ENCODE assay signal across 13 mouse cellular contexts in the genomic region with DNA sequence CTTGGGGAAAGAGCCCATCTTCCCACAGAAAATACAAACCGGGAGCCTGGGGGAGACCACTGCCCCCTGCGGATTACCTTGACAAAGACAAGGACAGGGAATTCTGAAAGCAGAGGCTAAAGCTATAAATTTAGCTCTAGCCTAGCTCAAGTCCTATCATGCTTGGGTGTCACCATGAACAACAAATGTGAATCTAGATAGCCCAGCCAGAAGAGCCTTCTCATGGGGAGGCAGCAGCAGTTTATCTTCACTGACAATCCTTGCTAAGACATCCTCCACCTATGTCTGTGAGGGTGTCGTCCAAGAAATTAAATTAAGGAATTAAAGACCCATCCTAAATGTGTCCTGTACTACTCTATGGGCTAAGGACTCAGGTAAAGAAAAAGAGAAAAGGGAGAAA.
A peak's percentile ranks its signal among the peaks of the same experiment; 100 is the strongest.
DNase-seq lines count a peak whose midpoint lies in the region; ATAC-seq and TF ChIP-seq lines count a peak whose summit lies in the region.
"Had no signal": no experiment of that assay in that cellular context is flagged by ENCODE, and none has a peak within 500 bp of the region (broad histone marks: within the 10 kb centered on the region; RNA-seq: fewer than 3 reads in every experiment).

No protein-coding gene starts in this region.

- no peak; the same call in 1 of the 2 replicates for TF ChIP-seq CTCF in kidney, postnatal 0 days (IDR thresholded peaks at IDR 0.05; ENCODE audit: low read depth)

- H3K4me3 ChIP-seq in kidney, postnatal 0 days (replicated peaks; ENCODE audit: low read depth, low read length) = no peak overlapping the region
- no peak overlapping the region for H3K4me3 ChIP-seq in kidney, embryonic 16.5 days (ENCODE audit: low read length)
- H3K4me3 ChIP-seq in embryonic facial prominence, embryonic 10.5 days = no peak overlapping the region
- H3K4me3 ChIP-seq in hindbrain, embryonic 11.5 days (ENCODE audit: low read depth, low read length) = no peak overlapping the region
- H3K4me3 ChIP-seq in midbrain, embryonic 13.5 days (replicated peaks) = no peak overlapping the region
- H3K4me3 ChIP-seq in limb, embryonic 10.5 days = no peak overlapping the region
- H3K4me3 ChIP-seq: embryonic facial prominence, embryonic 15.5 days; megakaryocyte, embryonic 14.5 days had no signal

- 0 out of 2 replicates have a peak, but pooled peaks cover 5% of the 10 kb centered on the region for H3K36me3 ChIP-seq in kidney, postnatal 0 days (ENCODE audit: insufficient read depth, low read length)
- peaks cover 6% of the 10 kb centered on the region for H3K36me3 ChIP-seq in kidney, embryonic 16.5 days (ENCODE audit: insufficient read depth, low read length)
- H3K36me3 ChIP-seq in embryonic facial prominence, embryonic 10.5 days (replicated peaks) = peaks cover 25% of the 10 kb centered on the region
- no peaks in the 10 kb centered on the region for H3K36me3 ChIP-seq in hindbrain, embryonic 11.5 days (ENCODE audit: control insufficient read depth, insufficient read depth, low read length)
- peaks cover 23% of the 10 kb centered on the region for H3K36me3 ChIP-seq in midbrain, embryonic 13.5 days
- peaks cover 35% of the 10 kb centered on the region for H3K36me3 ChIP-seq in limb, embryonic 10.5 days

- H3K27ac ChIP-seq in kidney, postnatal 0 days = no peak overlapping the region
- H3K27ac ChIP-seq in kidney, embryonic 16.5 days (ENCODE audit: low read length) = no peak overlapping the region
- 0 out of 2 replicates have a peak overlapping the region, but pooled peaks have one; percentile 14 for H3K27ac ChIP-seq in embryonic facial prominence, embryonic 10.5 days (replicated peaks)
- H3K27ac ChIP-seq in hindbrain, embryonic 11.5 days (ENCODE audit: low read depth, low read length) = peak overlapping the region; percentile 59; the same call in 1 of the 2 replicates
- peak overlapping the region; percentile 72 for H3K27ac ChIP-seq in midbrain, embryonic 13.5 days
- H3K27ac ChIP-seq in limb, embryonic 10.5 days = no peak overlapping the region
- H3K27ac ChIP-seq: embryonic facial prominence, embryonic 15.5 days had no signal

- H3K27me3 ChIP-seq in kidney, postnatal 0 days (ENCODE audit: insufficient read depth, low read length) = no peaks in the 10 kb centered on the region
- H3K27me3 ChIP-seq in kidney, embryonic 16.5 days (ENCODE audit: insufficient read depth, low read length) = no peaks in the 10 kb centered on the region
- H3K27me3 ChIP-seq in embryonic facial prominence, embryonic 10.5 days (replicated peaks; ENCODE audit: low read depth, poor library complexity, severe bottlenecking) = no peaks in the 10 kb centered on the region
- no peaks in the 10 kb centered on the region for H3K27me3 ChIP-seq in hindbrain, embryonic 11.5 days (ENCODE audit: control insufficient read depth, insufficient read depth, low read length)
- no peaks in the 10 kb centered on the region for H3K27me3 ChIP-seq in midbrain, embryonic 13.5 days
- no peaks in the 10 kb centered on the region for H3K27me3 ChIP-seq in limb, embryonic 10.5 days (ENCODE audit: low read depth, poor library complexity, severe bottlenecking)
- H3K27me3 ChIP-seq: embryonic facial prominence, embryonic 15.5 days; megakaryocyte, embryonic 14.5 days had no signal

- peak; percentile 47 for DNase-seq in kidney, postnatal 0 days (ENCODE audit: low spot score)
- DNase-seq in embryonic facial prominence, embryonic 10.5 days (ENCODE audit: low spot score) = no peak
- peak; percentile 27 for DNase-seq in hindbrain, embryonic 11.5 days (ENCODE audit: low spot score)
- no peak for DNase-seq in frontal cortex, postnatal 36 days (ENCODE audit: low spot score in 2 of 2)
- DNase-seq in gastrocnemius, postnatal 25 days = no peak
- DNase-seq in limb, embryonic 10.5 days (ENCODE audit: low spot score) = no peak
- DNase-seq: adrenal gland, adult 2 months; kidney, adult 9 months; thymus, postnatal 25 days had no signal

- WGBS in kidney, postnatal 0 days = 29% methylated on average over 3 of the region's 3 CpGs
- WGBS in kidney, embryonic 16.5 days = 31% methylated on average over 3 of the region's 3 CpGs
- WGBS in embryonic facial prominence, embryonic 10.5 days = 36% methylated on average over 3 of the region's 3 CpGs
- WGBS in hindbrain, embryonic 11.5 days = 20% methylated on average over 3 of the region's 3 CpGs
- 25% methylated on average over 3 of the region's 3 CpGs for WGBS in midbrain, embryonic 13.5 days
- 33% methylated on average over 3 of the region's 3 CpGs for WGBS in limb, embryonic 10.5 days

- no peaks in the 10 kb centered on the region for H3K4me1 ChIP-seq in kidney, postnatal 0 days (replicated peaks; ENCODE audit: insufficient read depth, low read length)
- no peaks in the 10 kb centered on the region for H3K4me1 ChIP-seq in kidney, embryonic 16.5 days (ENCODE audit: insufficient read depth, low read length)
- peaks cover 8% of the 10 kb centered on the region for H3K4me1 ChIP-seq in embryonic facial prominence, embryonic 10.5 days
- H3K4me1 ChIP-seq in hindbrain, embryonic 11.5 days (replicated peaks; ENCODE audit: control insufficient read depth, insufficient read depth, low read length) = no peaks in the 10 kb centered on the region
- H3K4me1 ChIP-seq in midbrain, embryonic 13.5 days (replicated peaks) = peaks cover 15% of the 10 kb centered on the region
- H3K4me1 ChIP-seq in limb, embryonic 10.5 days = no peaks in the 10 kb centered on the region

- H3K9ac ChIP-seq in kidney, postnatal 0 days (ENCODE audit: low read depth, low read length) = no peak overlapping the region
- H3K9ac ChIP-seq in kidney, embryonic 16.5 days (replicated peaks; ENCODE audit: low read length) = no peak overlapping the region
- H3K9ac ChIP-seq in hindbrain, embryonic 11.5 days (ENCODE audit: low read depth, low read length) = no peak overlapping the region
- H3K9ac ChIP-seq in midbrain, embryonic 13.5 days (replicated peaks) = no peak overlapping the region; the same call in 1 of the 2 replicates
- H3K9ac ChIP-seq: embryonic facial prominence, embryonic 15.5 days had no signal

- H3K9me3 ChIP-seq in kidney, postnatal 0 days (replicated peaks; ENCODE audit: low read length) = no peaks in the 10 kb centered on the region
- H3K9me3 ChIP-seq in kidney, embryonic 16.5 days (ENCODE audit: low read length) = no peaks in the 10 kb centered on the region
- H3K9me3 ChIP-seq in embryonic facial prominence, embryonic 10.5 days = no peaks in the 10 kb centered on the region
- H3K9me3 ChIP-seq in hindbrain, embryonic 11.5 days (ENCODE audit: control insufficient read depth, low read length) = no peaks in the 10 kb centered on the region
- H3K9me3 ChIP-seq in midbrain, embryonic 13.5 days = no peaks in the 10 kb centered on the region
- H3K9me3 ChIP-seq in limb, embryonic 10.5 days (replicated peaks) = no peaks in the 10 kb centered on the region
- H3K9me3 ChIP-seq: embryonic facial prominence, embryonic 15.5 days; megakaryocyte, embryonic 14.5 days had no signal

- no peak overlapping the region for H3K4me2 ChIP-seq in kidney, postnatal 0 days (ENCODE audit: low read length)
- H3K4me2 ChIP-seq in kidney, embryonic 16.5 days (replicated peaks; ENCODE audit: low read depth, low read length) = no peak overlapping the region
- H3K4me2 ChIP-seq in hindbrain, embryonic 11.5 days (replicated peaks; ENCODE audit: low read depth, low read length) = no peak overlapping the region
- H3K4me2 ChIP-seq in midbrain, embryonic 13.5 days (replicated peaks) = 0 out of 2 replicates have a peak overlapping the region, but pooled peaks have one; percentile 9
- H3K4me2 ChIP-seq: embryonic facial prominence, embryonic 15.5 days had no signal

- no peak for ATAC-seq in kidney, postnatal 0 days (replicated peaks; ENCODE audit: low FRiP score, low read depth)
- ATAC-seq in kidney, embryonic 16.5 days (ENCODE audit: low FRiP score, low TSS enrichment) = no peak
- no peak for ATAC-seq in hindbrain, embryonic 11.5 days (ENCODE audit: low FRiP score)
- ATAC-seq in midbrain, embryonic 13.5 days = no peak

Comparison
In these comparisons a context has a peak if more than half of its experiments do, and no peak if none do; other contexts are left out.
1. DNase-seq: peak in kidney, postnatal 0 days (single experiment) and hindbrain, embryonic 11.5 days (single experiment); none in embryonic facial prominence, embryonic 10.5 days (single experiment), frontal cortex, postnatal 36 days (0 of 2), gastrocnemius, postnatal 25 days (single experiment) and limb, embryonic 10.5 days (single experiment).
2. H3K27ac ChIP-seq: peak in embryonic facial prominence, embryonic 10.5 days (single experiment), hindbrain, embryonic 11.5 days (single experiment) and midbrain, embryonic 13.5 days (single experiment); none in kidney, postnatal 0 days (single experiment), kidney, embryonic 16.5 days (single experiment) and limb, embryonic 10.5 days (single experiment).